In the genomic region with DNA sequence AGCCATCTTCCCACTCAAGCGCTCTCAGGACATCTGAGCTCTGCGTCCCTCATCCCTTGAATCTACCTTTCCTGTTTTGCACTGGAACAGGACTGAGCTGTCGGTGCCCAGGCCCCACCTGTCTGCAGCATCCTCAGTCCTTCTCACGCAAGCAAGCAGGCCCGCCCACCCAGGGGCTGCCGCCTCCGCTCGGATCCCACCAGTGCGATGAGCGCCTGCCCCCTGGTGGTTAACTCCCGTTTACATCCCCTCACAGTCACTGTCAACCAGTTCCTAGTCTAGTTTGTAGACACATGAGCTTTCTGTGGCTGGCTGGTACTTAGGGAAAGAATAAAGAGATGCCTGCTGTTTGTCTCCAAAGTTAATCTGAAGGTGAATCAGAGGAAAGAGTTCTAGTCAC, we compare ENCODE assay signal across 8 mouse cellular contexts. TPM values are rescaled to one million over a fixed set of nuclear protein-coding genes. Genes with fewer than 3 reads are reported as not detected.
A peak's percentile ranks its signal among the peaks of the same experiment; 100 is the strongest.
DNase-seq lines count a peak whose midpoint lies in the region; ATAC-seq and TF ChIP-seq lines count a peak whose summit lies in the region.
"Had no signal": no experiment of that assay in that cellular context is flagged by ENCODE, and none has a peak within 500 bp of the region (broad histone marks: within the 10 kb centered on the region; RNA-seq: fewer than 3 reads in every experiment).

No protein-coding gene starts in this region.

- no peak overlapping the region for H3K9ac ChIP-seq in hindbrain, embryonic 13.5 days
- H3K9ac ChIP-seq in midbrain, embryonic 12.5 days (replicated peaks): no peak overlapping the region
- no peak overlapping the region for H3K9ac ChIP-seq in stomach, postnatal 0 days (ENCODE audit: low read length)

- WGBS in hindbrain, embryonic 13.5 days: 22% methylated on average over 11 of the region's 11 CpGs
- WGBS in midbrain, embryonic 12.5 days: 21% methylated on average over 11 of the region's 11 CpGs
- WGBS in stomach, postnatal 0 days: 25% methylated on average over 11 of the region's 11 CpGs

- H3K4me1 ChIP-seq in testis, adult 2 months (ENCODE audit: control insufficient read depth, insufficient read depth, low read length): no peaks in the 10 kb centered on the region; the same call in 1 of the 2 replicates
- H3K4me1 ChIP-seq in hindbrain, embryonic 13.5 days (replicated peaks): peaks cover 50% of the 10 kb centered on the region
- peaks cover 23% of the 10 kb centered on the region for H3K4me1 ChIP-seq in midbrain, embryonic 12.5 days
- H3K4me1 ChIP-seq in stomach, postnatal 0 days (replicated peaks; ENCODE audit: control insufficient read depth, insufficient read depth): no peaks in the 10 kb centered on the region

- H3K36me3 ChIP-seq in testis, adult 2 months (ENCODE audit: control insufficient read depth, insufficient read depth, low read length): no peaks in the 10 kb centered on the region
- H3K36me3 ChIP-seq in hindbrain, embryonic 13.5 days: peaks cover 28% of the 10 kb centered on the region
- H3K36me3 ChIP-seq in midbrain, embryonic 12.5 days: peaks cover 27% of the 10 kb centered on the region
- peaks cover 8% of the 10 kb centered on the region for H3K36me3 ChIP-seq in stomach, postnatal 0 days (ENCODE audit: control insufficient read depth, insufficient read depth, low read length)

- TF ChIP-seq CTCF in testis, adult 2 months (IDR thresholded peaks at IDR 0.05; ENCODE audit: control insufficient read depth, insufficient read depth, insufficient replicate concordance, low read depth, low read length): peak; percentile 39; the same call in 1 of the 2 replicates
- TF ChIP-seq CTCF in stomach, postnatal 0 days (IDR thresholded peaks at IDR 0.05; ENCODE audit: low read depth): peak; percentile 88

- H3K27me3 ChIP-seq in testis, adult 2 months (ENCODE audit: control insufficient read depth, insufficient read depth, low read length): no peaks in the 10 kb centered on the region
- no peaks in the 10 kb centered on the region for H3K27me3 ChIP-seq in hindbrain, embryonic 13.5 days
- H3K27me3 ChIP-seq in midbrain, embryonic 12.5 days: no peaks in the 10 kb centered on the region
- H3K27me3 ChIP-seq in stomach, postnatal 0 days (ENCODE audit: control insufficient read depth, insufficient read depth, low read length): no peaks in the 10 kb centered on the region

- TF ChIP-seq EP300 in stomach, postnatal 0 days (optimal IDR thresholded peaks at IDR 0.05): no peak

- H3K27ac ChIP-seq in testis, adult 2 months (ENCODE audit: control insufficient read depth, insufficient read depth, low read depth, low read length): no peak overlapping the region
- H3K27ac ChIP-seq in hindbrain, embryonic 13.5 days: no peak overlapping the region
- no peak overlapping the region for H3K27ac ChIP-seq in midbrain, embryonic 12.5 days (replicated peaks)
- no peak overlapping the region for H3K27ac ChIP-seq in stomach, postnatal 0 days (replicated peaks)

- H3K9me3 ChIP-seq in hindbrain, embryonic 13.5 days: no peaks in the 10 kb centered on the region
- H3K9me3 ChIP-seq in midbrain, embryonic 12.5 days: no peaks in the 10 kb centered on the region
- no peaks in the 10 kb centered on the region for H3K9me3 ChIP-seq in stomach, postnatal 0 days (ENCODE audit: control insufficient read depth, low read length)

- H3K4me2 ChIP-seq in hindbrain, embryonic 13.5 days: no peak overlapping the region
- no peak overlapping the region for H3K4me2 ChIP-seq in midbrain, embryonic 12.5 days (replicated peaks)
- no peak overlapping the region for H3K4me2 ChIP-seq in stomach, postnatal 0 days (replicated peaks; ENCODE audit: low read depth)

- ATAC-seq in hindbrain, embryonic 13.5 days (ENCODE audit: low FRiP score): 0 out of 2 replicates have a peak, but pooled peaks have one; percentile 44
- ATAC-seq in midbrain, embryonic 12.5 days (ENCODE audit: low FRiP score, low read depth): 0 out of 2 replicates have a peak, but pooled peaks have one; percentile 47
- peak; percentile 31; the same call in 1 of the 2 replicates for ATAC-seq in stomach, postnatal 0 days (ENCODE audit: low FRiP score, low TSS enrichment)

- no peak for DNase-seq in testis, postnatal 14 days (ENCODE audit: low spot score)
- DNase-seq in embryo, embryonic 9.5 days (ENCODE audit: extremely low spot score): peak; percentile 80
- peak; percentile 65 to 70 for DNase-seq in left cerebral cortex, postnatal 36 days (ENCODE audit: low spot score in 2 of 2)
- peak; percentile 73 for DNase-seq in stomach, postnatal 0 days (ENCODE audit: low spot score)

- intact Hi-C loops in left cerebral cortex, postnatal 36 days (cut with DNase I): no loop called here

- no peak overlapping the region for H3K4me3 ChIP-seq in testis, adult 2 months (ENCODE audit: control insufficient read depth, low read depth, low read length)
- H3K4me3 ChIP-seq in hindbrain, embryonic 13.5 days: no peak overlapping the region
- H3K4me3 ChIP-seq in midbrain, embryonic 12.5 days: no peak overlapping the region
- H3K4me3 ChIP-seq in stomach, postnatal 0 days (ENCODE audit: low read depth, low read length): no peak overlapping the region
- H3K4me3 ChIP-seq: myocyte had no signal

- TF ChIP-seq POLR2A in testis, adult 2 months (IDR thresholded peaks at IDR 0.05; ENCODE audit: control insufficient read depth, low read depth, low read length): no peak

RNA-seq across cellular contexts. Expression of gene Szrd1, which starts 18.9 kb away (rescaled TPM):
- 8.2 and 8.6 TPM in 2 replicates for polyA plus RNA-seq in testis, adult 2 months (2012; rRNA removed)
- 28.9 and 29.3 TPM in 2 replicates for polyA plus RNA-seq in hindbrain, embryonic 13.5 days (2015; fragmentation: Nextera tagmentation; extraction: Ambion mirVana)
- 10 to 100 TPM; 48.2 to 48.8 TPM for total RNA-seq in left cerebral cortex, postnatal 36 days (2021)
- 28.5 and 33.9 TPM in 2 replicates for polyA plus RNA-seq in midbrain, embryonic 12.5 days (2016; fragmentation: Nextera tagmentation; extraction: Ambion mirVana)
- polyA plus RNA-seq in stomach, postnatal 0 days (2015; fragmentation: Nextera tagmentation; extraction: Ambion mirVana): 28.6 and 29.6 TPM in 2 replicates

RNA-seq across cellular contexts. Expression of gene Fbxo42, which starts 27.0 kb away (rescaled TPM):
- polyA plus RNA-seq in testis, adult 2 months (2012; rRNA removed): 10.7 and 11.0 TPM in 2 replicates
- polyA plus RNA-seq in hindbrain, embryonic 13.5 days (2015; fragmentation: Nextera tagmentation; extraction: Ambion mirVana): 21.9 and 22.3 TPM in 2 replicates
- 10 to 100 TPM; 30.5 to 31.6 TPM for total RNA-seq in left cerebral cortex, postnatal 36 days (2021)
- polyA plus RNA-seq in midbrain, embryonic 12.5 days (2016; fragmentation: Nextera tagmentation; extraction: Ambion mirVana): 26.6 and 27.0 TPM in 2 replicates
- 9.8 and 11.5 TPM in 2 replicates for polyA plus RNA-seq in stomach, postnatal 0 days (2015; fragmentation: Nextera tagmentation; extraction: Ambion mirVana)

RNA-seq across cellular contexts. Expression of gene Spata21, which starts 32.6 kb away (rescaled TPM):
- 518 and 561 TPM in 2 replicates for polyA plus RNA-seq in testis, adult 2 months (2012; rRNA removed)
- 0.17 and 0.40 TPM in 2 replicates for polyA plus RNA-seq in hindbrain, embryonic 13.5 days (2015; fragmentation: Nextera tagmentation; extraction: Ambion mirVana)
- under 1 TPM; 0.43 to 0.79 TPM for total RNA-seq in left cerebral cortex, postnatal 36 days (2021)
- 0.31 TPM in 1 of 2 replicates, not detected in the other for polyA plus RNA-seq in midbrain, embryonic 12.5 days (2016; fragmentation: Nextera tagmentation; extraction: Ambion mirVana)
- polyA plus RNA-seq in stomach, postnatal 0 days (2015; fragmentation: Nextera tagmentation; extraction: Ambion mirVana): 0.05 and 0.11 TPM in 2 replicates
- polyA plus RNA-seq: myocyte had no signal

RNA-seq across cellular contexts. Expression of gene Necap2, which starts 42.5 kb away (rescaled TPM):
- polyA plus RNA-seq in testis, adult 2 months (2012; rRNA removed): 27.3 and 30.1 TPM in 2 replicates
- polyA plus RNA-seq in hindbrain, embryonic 13.5 days (2015; fragmentation: Nextera tagmentation; extraction: Ambion mirVana): 52.6 and 57.3 TPM in 2 replicates
- 10 to 100 TPM; 38.2 to 42.4 TPM for total RNA-seq in left cerebral cortex, postnatal 36 days (2021)
- 54.7 and 56.8 TPM in 2 replicates for polyA plus RNA-seq in midbrain, embryonic 12.5 days (2016; fragmentation: Nextera tagmentation; extraction: Ambion mirVana)
- polyA plus RNA-seq in stomach, postnatal 0 days (2015; fragmentation: Nextera tagmentation; extraction: Ambion mirVana): 77.7 and 81.1 TPM in 2 replicates

Comparison
In these comparisons a context has a peak if more than half of its experiments do, and no peak if none do; other contexts are left out.
1. RNA of gene Spata21, which starts 32.6 kb away (polyA plus RNA-seq): 518 to 561 TPM in testis, adult 2 months; 0.17 to 0.40 TPM in hindbrain, embryonic 13.5 days, 0.31 TPM in midbrain, embryonic 12.5 days and 0.05 to 0.11 TPM in stomach, postnatal 0 days; every median in the first group is over 100 times any median in the second.
2. Peak in every context shown above with its lines, with median percentiles within 50 percentile points of each other: ATAC-seq.